Mouse (Mus musculus): ENCODE data around the gene Pgbd5.
"Not testable (repeated sequence)": the region's sequence is repeated elsewhere in the genome, so short reads cannot be mapped to it uniquely, and the experiment has no call there.

The Pgbd5 gene

GRCm38 (mm10) chr8:124430881-124431280 lies 8.6 kb downstream of the Pgbd5 start:
- DNase-seq (ENCODE audit: extremely low read depth, low read depth) = no peak

- no peak for DNase-seq (ENCODE audit: extremely low read depth, low read depth)
These were observed 10.0 kb downstream of the Pgbd5 start for GRCm38 (mm10) chr8:124429417-124429816.

- DNase-seq (ENCODE audit: extremely low read depth, low read depth) = not testable (repeated sequence)
These were observed 10.7 kb downstream of the Pgbd5 start for GRCm38 (mm10) chr8:124428721-124429120.

- DNase-seq (ENCODE audit: extremely low read depth, low read depth) = no peak
These were observed 18.0 kb downstream of the Pgbd5 start for GRCm38 (mm10) chr8:124421413-124421812.

- no peak for DNase-seq (ENCODE audit: extremely low read depth, low read depth)
These were observed 20.5 kb downstream of the Pgbd5 start for GRCm38 (mm10) chr8:124418927-124419326.

- no peak for DNase-seq (ENCODE audit: extremely low read depth, low read depth)
These were observed 21.3 kb downstream of the Pgbd5 start for GRCm38 (mm10) chr8:124418185-124418584.

- no peak for DNase-seq (ENCODE audit: extremely low read depth, low read depth)
These were observed 22.8 kb downstream of the Pgbd5 start for GRCm38 (mm10) chr8:124416646-124417045.

- DNase-seq (ENCODE audit: extremely low read depth, low read depth) = no peak
These were observed 23.7 kb downstream of the Pgbd5 start for GRCm38 (mm10) chr8:124415789-124416188.

GRCm38 (mm10) chr8:124415002-124415401 lies 24.5 kb downstream of the Pgbd5 start:
- DNase-seq (ENCODE audit: extremely low read depth, low read depth) = no peak

- DNase-seq (ENCODE audit: extremely low read depth, low read depth) = no peak
These were observed 26.1 kb downstream of the Pgbd5 start for GRCm38 (mm10) chr8:124413244-124413965.

- no peak for DNase-seq (ENCODE audit: extremely low read depth, low read depth)
These were observed 26.8 kb downstream of the Pgbd5 start for GRCm38 (mm10) chr8:124412496-124413243.

GRCm38 (mm10) chr8:124404471-124405260 lies 34.8 kb downstream of the Pgbd5 start:
- no peak for DNase-seq (ENCODE audit: extremely low read depth, low read depth)

GRCm38 (mm10) chr8:124403876-124404275 lies 35.6 kb downstream of the Pgbd5 start:
- no peak for DNase-seq (ENCODE audit: extremely low read depth, low read depth)

- DNase-seq (ENCODE audit: extremely low read depth, low read depth) = no peak
These were observed 40.0 kb downstream of the Pgbd5 start for GRCm38 (mm10) chr8:124399403-124399861.

- no peak for DNase-seq (ENCODE audit: extremely low read depth, low read depth)
These were observed 40.5 kb downstream of the Pgbd5 start for GRCm38 (mm10) chr8:124398843-124399402.

- no peak for DNase-seq (ENCODE audit: extremely low read depth, low read depth)
These were observed 42.0 kb downstream of the Pgbd5 start for GRCm38 (mm10) chr8:124397321-124398065.

- no peak for DNase-seq (ENCODE audit: extremely low read depth, low read depth)
These were observed 42.9 kb downstream of the Pgbd5 start for GRCm38 (mm10) chr8:124396531-124396930.

GRCm38 (mm10) chr8:124395392-124395791 lies 44.1 kb downstream of the Pgbd5 start:
- DNase-seq (ENCODE audit: extremely low read depth, low read depth) = no peak

- DNase-seq (ENCODE audit: extremely low read depth, low read depth) = no peak
These were observed 44.5 kb downstream of the Pgbd5 start for GRCm38 (mm10) chr8:124394951-124395350.

GRCm38 (mm10) chr8:124393927-124394326 lies 45.5 kb downstream of the Pgbd5 start:
- no peak for DNase-seq (ENCODE audit: extremely low read depth, low read depth)

GRCm38 (mm10) chr8:124393013-124393412 lies 46.4 kb downstream of the Pgbd5 start:
- DNase-seq (ENCODE audit: extremely low read depth, low read depth) = no peak
